Mouse (Mus musculus) spleen, adult 12 weeks (tissue): ENCODE data around the gene Olfr823.
"Not testable (repeated sequence)": the region's sequence is repeated elsewhere in the genome, so short reads cannot be mapped to it uniquely, and the experiment has no call there.

Experiments used
- DNase-seq: peaks from one replicate; pipeline ENCODE4 v3.0.0; 2022; ENCODE audit warnings: low spot score

The Olfr823 gene

DNA sequence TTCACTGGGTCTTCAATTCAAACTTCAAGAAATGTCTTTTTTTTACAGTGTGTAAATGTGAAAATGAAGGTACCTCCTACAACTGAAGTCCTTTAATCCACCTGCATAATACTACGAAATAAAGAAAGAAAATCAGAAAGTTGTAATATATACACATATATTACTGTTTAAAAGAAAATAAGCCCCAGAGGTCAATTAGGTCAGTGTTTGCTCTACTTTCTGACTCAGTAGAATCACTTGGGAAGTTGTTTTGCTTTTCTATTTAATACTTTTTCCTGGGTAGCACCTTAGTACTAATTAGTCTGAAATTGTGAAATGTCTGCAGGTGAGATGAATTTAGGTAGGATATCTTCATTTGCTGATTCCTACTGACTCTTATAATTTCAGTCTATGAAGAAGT lies at the start of gene Olfr823:
Gene Olfr823, minus strand, starts transcription at position 101 of the 400 bp plus-strand sequence.
- DNase-seq: not testable (repeated sequence)

DNA sequence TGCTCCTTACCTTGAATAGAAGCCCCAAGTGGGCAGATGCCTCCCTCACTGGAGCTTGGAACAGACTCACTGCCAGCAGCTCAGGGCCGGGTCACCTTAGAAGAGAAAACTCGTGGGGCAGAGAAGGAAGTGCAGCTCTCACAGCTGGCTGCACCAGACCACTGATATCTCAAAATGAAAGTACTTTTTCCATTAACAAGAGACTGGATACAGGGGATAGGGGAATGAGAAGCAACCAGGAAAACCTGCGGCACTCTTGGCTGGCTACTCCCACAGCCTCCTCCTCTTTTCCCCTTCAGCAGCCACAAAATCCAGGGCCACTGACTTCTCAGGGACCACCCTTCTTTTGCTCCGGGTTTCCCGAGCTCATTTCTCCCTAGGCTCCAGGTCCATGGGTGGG lies 28.9 kb upstream of the Olfr823 start:
- no peak for DNase-seq

DNA sequence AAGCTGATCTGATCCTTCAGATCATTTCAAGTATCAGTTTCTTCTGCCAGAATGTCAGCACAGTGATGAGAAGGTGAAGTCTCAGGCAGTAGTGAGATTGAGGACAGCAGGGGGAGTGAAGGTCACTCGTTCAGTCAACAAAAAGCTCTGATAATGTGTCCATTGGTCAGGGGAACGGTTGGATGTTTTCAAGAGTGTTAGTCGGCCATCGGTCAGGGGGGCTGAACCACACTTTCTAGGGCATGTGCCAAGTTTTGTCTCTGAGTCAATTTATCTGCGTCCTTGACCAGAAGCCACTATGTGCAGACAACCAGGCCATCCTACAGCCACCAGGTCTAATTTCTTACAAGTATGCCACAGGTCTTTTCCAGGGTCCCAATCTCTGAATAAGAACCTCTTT lies 27.3 kb upstream of the Olfr823 start:
- not testable (repeated sequence) for DNase-seq

GRCm38 (mm10) chr10:130134811-130135210 lies 19.6 kb upstream of the Olfr823 start:
- no peak for DNase-seq

GRCm38 (mm10) chr10:130129900-130130299 lies 14.7 kb upstream of the Olfr823 start, which contains the start of gene Olfr824:
Olfr824 (minus strand) TSS chr10:130130000.
- not testable (repeated sequence) for DNase-seq

DNA sequence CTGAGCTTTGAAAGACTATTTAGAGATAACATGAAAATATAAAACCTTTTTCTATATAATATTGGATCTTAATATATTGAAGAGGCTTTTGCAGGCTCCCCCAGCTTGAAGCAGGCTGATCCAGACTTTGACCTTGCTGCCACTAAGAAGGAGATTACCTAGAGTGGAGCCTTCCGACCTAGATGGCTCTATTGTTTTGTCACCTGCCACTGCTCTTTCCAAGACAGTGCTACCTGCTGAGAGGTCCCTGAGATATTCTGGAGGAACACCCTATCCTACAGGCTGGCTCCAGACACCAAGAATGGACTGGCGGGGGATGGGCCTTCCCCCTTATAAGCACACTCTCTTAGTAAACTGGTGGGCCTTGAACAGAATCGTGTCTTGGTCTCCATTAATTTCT lies 862 bp upstream of the Olfr823 start:
- DNase-seq: not testable (repeated sequence)

GRCm38 (mm10) chr10:130096104-130096503 lies 19.1 kb downstream of the Olfr823 start:
- no peak for DNase-seq

GRCm38 (mm10) chr10:130092838-130093440 lies 22.2 kb downstream of the Olfr823 start:
- DNase-seq: no peak

DNA sequence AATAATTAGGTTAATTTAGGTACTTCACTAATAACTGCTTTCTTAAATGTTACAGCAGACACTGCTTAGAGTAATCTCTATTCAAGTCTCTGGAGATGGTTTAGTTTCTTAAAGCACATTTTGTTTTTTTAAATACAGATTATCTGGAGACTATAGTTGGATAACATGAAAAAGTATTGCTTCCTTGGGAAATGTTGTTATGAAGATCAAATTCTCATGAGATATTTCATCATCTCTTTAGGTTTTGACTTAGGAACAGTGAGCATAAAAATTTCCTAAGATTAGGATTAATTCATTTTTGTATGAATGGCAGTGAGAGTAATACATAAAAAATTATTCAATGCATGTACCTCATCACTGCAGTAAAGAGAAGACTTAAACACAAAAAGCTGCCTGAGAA lies 44.3 kb downstream of the Olfr823 start, which contains the start of gene Olfr822:
Gene Olfr822, plus strand, starts transcription at position 301 of the 400 bp plus-strand sequence.
- DNase-seq: no peak
